Mouse (Mus musculus) heart, embryonic 16.5 days (tissue): Measurements from ENCODE around the gene Marveld2. TPM values are rescaled to one million over a fixed set of nuclear protein-coding genes. Genes with fewer than 3 reads are reported as not detected.
A peak's percentile ranks its signal among the peaks of the same experiment; 100 is the strongest.

ENCODE experiments used
- ATAC-seq: fragments of 200-750 bp; cut with Nextera tagmentation; replicated peaks from 2 replicates; pipeline ENCODE4 v1.8.0; 2017; ENCODE audit warnings: moderate number of reproducible peaks; ENCODE audit not compliant: insufficient read depth, low FRiP score; ENCODE audit errors: extremely low read depth
- H3K27ac ChIP-seq: fragments of 300-500 bp; sonication (generic); 2 replicates; pipeline ENCODE4 v1.5.1; 2014; ENCODE audit warnings: mild to moderate bottlenecking, low read length, control low read depth, moderate library complexity
- H3K27me3 ChIP-seq: fragments of 300-500 bp; sonication (generic); 2 replicates; pipeline ENCODE4 v1.6.1; 2014; ENCODE audit warnings: low read length, mixed read lengths; ENCODE audit not compliant: control insufficient read depth, insufficient read depth
- H3K36me3 ChIP-seq: fragments of 300-500 bp; sonication (generic); 2 replicates; pipeline ENCODE4 v1.6.1; 2014; ENCODE audit not compliant: control insufficient read depth, insufficient read depth
- H3K4me1 ChIP-seq: fragments of 300-500 bp; sonication (generic); 2 replicates; pipeline ENCODE4 v1.6.1; 2014; ENCODE audit warnings: low read length, mixed read lengths; ENCODE audit not compliant: control insufficient read depth, insufficient read depth
- H3K4me2 ChIP-seq: fragments of 300-500 bp; sonication (generic); 2 replicates; pipeline ENCODE4 v1.6.1; 2014; ENCODE audit warnings: low read depth, mild to moderate bottlenecking, control low read depth, low read length
- H3K4me3 ChIP-seq: fragments of 300-500 bp; sonication (generic); 2 replicates; pipeline ENCODE4 v1.5.1; 2014; ENCODE audit warnings: mild to moderate bottlenecking, control low read depth, low read length
- H3K9ac ChIP-seq: fragments of 300-500 bp; sonication (generic); 2 replicates; pipeline ENCODE4 v1.6.1; 2014; ENCODE audit warnings: low read length, control low read depth
- H3K9me3 ChIP-seq: fragments of 300-500 bp; sonication (generic); replicated peaks from 2 replicates; pipeline ENCODE4 v1.6.1; 2016; ENCODE audit warnings: low read length; ENCODE audit not compliant: control insufficient read depth
- WGBS: fragments of 180-500 bp; shearing (Covaris S2); extraction: QIAGEN DNeasy Blood & Tissue Kit; methylation state at CpG from one replicate; pipeline ENCODE4 v1.1.7; 2014; 5-methylcytosine and 5-hydroxymethylcytosine counted together
- polyA plus RNA-seq: library from polyadenylated mRNA; unstranded; fragments of >200 nt; fragmentation: Nextera tagmentation; extraction: Ambion mirVana; gene quantifications from 2 replicates; pipeline ENCODE4 v1.2.1, GENCODE M21; 2015

Marveld2 gene
- polyA plus RNA-seq, 1 experiment from 2014 or later: 1.7 TPM

- Histone ChIP-seq H3K27me3 (peaks cover 10% of the 10 kb centered on the region), H3K9ac (no peak overlapping the region), H3K36me3 (no peaks in the 10 kb centered on the region), H3K27ac (no peak overlapping the region), H3K9me3 (no peaks in the 10 kb centered on the region), H3K4me3 (no peak overlapping the region), H3K4me1 (peaks cover 7% of the 10 kb centered on the region), H3K4me2 (no peak overlapping the region)
- no peak for ATAC-seq
- WGBS: 55% methylated on average over 4 of the region's 4 CpGs
Observed at GRCm38 (mm10) chr13:100557011-100557410, 59.8 kb downstream of the Marveld2 start.

- peak overlapping the region; percentile 60 for H3K4me3 ChIP-seq
- 9% methylated on average over 12 of the region's 12 CpGs for WGBS
- H3K4me2 ChIP-seq: peak overlapping the region; percentile 100
- no peaks in the 10 kb centered on the region for H3K9me3 ChIP-seq
- no peak for ATAC-seq
- peaks cover 10% of the 10 kb centered on the region for H3K4me1 ChIP-seq
- H3K36me3 ChIP-seq: no peaks in the 10 kb centered on the region
- peak overlapping the region; percentile 38 for H3K9ac ChIP-seq
- H3K27ac ChIP-seq: no peak overlapping the region
- peaks cover 34% of the 10 kb centered on the region for H3K27me3 ChIP-seq
Observed at GRCm38 (mm10) chr13:100553042-100553437, 63.7 kb downstream of the Marveld2 start.

- H3K27ac ChIP-seq: no peak within 1 kb of the TSS
- WGBS: under 1% methylated on average over 44 of the region's 45 CpGs
- no peaks in the 10 kb centered on the region for H3K36me3 ChIP-seq
- 0 out of 2 replicates have a peak, but pooled peaks have one; percentile 32 for ATAC-seq
- no peaks in the 10 kb centered on the region for H3K9me3 ChIP-seq
- H3K4me2 ChIP-seq: peak within 1 kb of the TSS; percentile 100
- peak within 1 kb of the TSS; percentile 38 for H3K9ac ChIP-seq
- peaks cover 10% of the 10 kb centered on the region for H3K4me1 ChIP-seq
- H3K4me3 ChIP-seq: peak within 1 kb of the TSS; percentile 60
- peaks cover 34% of the 10 kb centered on the region for H3K27me3 ChIP-seq
Observed at GRCm38 (mm10) chr13:100552369-100553041, 64.3 kb downstream of the Marveld2 start, which contains the start of gene Ocln. TSS of gene Ocln (minus strand) at chr13:100552718.

- Histone ChIP-seq H3K4me3 (peak overlapping the region; percentile 60), H3K27me3 (peaks cover 34% of the 10 kb centered on the region), H3K9me3 (no peaks in the 10 kb centered on the region), H3K27ac (no peak overlapping the region), H3K4me1 (peaks cover 10% of the 10 kb centered on the region), H3K36me3 (no peaks in the 10 kb centered on the region), H3K4me2 (peak overlapping the region; percentile 100), H3K9ac (peak overlapping the region; percentile 38)
- ATAC-seq: no peak
- 0% methylated on average over 31 of the region's 35 CpGs for WGBS
Observed at GRCm38 (mm10) chr13:100552009-100552368, 64.8 kb downstream of the Marveld2 start.

GRCm38 (mm10) chr13:100551371-100552008, 65.3 kb downstream of the Marveld2 start:
- WGBS: 2% methylated on average over 41 of the region's 41 CpGs
- peak overlapping the region; percentile 100 for H3K4me2 ChIP-seq
- no peaks in the 10 kb centered on the region for H3K9me3 ChIP-seq
- H3K4me3 ChIP-seq: peak overlapping the region; percentile 60
- peaks cover 34% of the 10 kb centered on the region for H3K27me3 ChIP-seq
- H3K36me3 ChIP-seq: no peaks in the 10 kb centered on the region
- H3K27ac ChIP-seq: no peak overlapping the region
- peak overlapping the region; percentile 38 for H3K9ac ChIP-seq
- ATAC-seq: 0 out of 2 replicates have a peak, but pooled peaks have one; percentile 32
- H3K4me1 ChIP-seq: peaks cover 10% of the 10 kb centered on the region

GRCm38 (mm10) chr13:100547269-100547668, 69.5 kb downstream of the Marveld2 start:
- Histone ChIP-seq H3K9me3 (no peaks in the 10 kb centered on the region), H3K27me3 (peaks cover 27% of the 10 kb centered on the region), H3K36me3 (no peaks in the 10 kb centered on the region), H3K9ac (no peak overlapping the region), H3K4me2 (no peak overlapping the region), H3K27ac (no peak overlapping the region), H3K4me3 (no peak overlapping the region), H3K4me1 (peaks cover 3% of the 10 kb centered on the region; the same call in 1 of the 2 replicates)
- no peak for ATAC-seq
- WGBS: 79% methylated on average over 5 of the region's 5 CpGs

Other genes starting within 250 kb of the Marveld2 start
- gene Naip1, start 164.1 kb downstream of the Marveld2 start, polyA plus RNA-seq: 0.08 TPM in 1 of 2 replicates, not detected in the other
- gene Gtf2h2, start 124.4 kb downstream of the Marveld2 start, polyA plus RNA-seq: 42.0 and 44.3 TPM in 2 replicates
- gene Ocln, start 64.3 kb downstream of the Marveld2 start, polyA plus RNA-seq: 2.7 and 4.7 TPM in 2 replicates
- 228 and 262 TPM in 2 replicates for gene Ak6, start 34.0 kb upstream of the Marveld2 start, polyA plus RNA-seq
- 20.6 and 23.2 TPM in 2 replicates for gene Rad17, start 34.1 kb upstream of the Marveld2 start, polyA plus RNA-seq
- gene Taf9, start 34.6 kb upstream of the Marveld2 start, polyA plus RNA-seq: 11.7 and 13.0 TPM in 2 replicates
- gene Ccdc125, start 52.7 kb upstream of the Marveld2 start, polyA plus RNA-seq: 3.5 and 4.1 TPM in 2 replicates
- gene Cdk7, start 114.0 kb upstream of the Marveld2 start, polyA plus RNA-seq: 64.4 and 67.7 TPM in 2 replicates
- gene Mrps36, start 127.7 kb upstream of the Marveld2 start, polyA plus RNA-seq: 246 and 254 TPM in 2 replicates
- gene Cenph, start 158.9 kb upstream of the Marveld2 start, polyA plus RNA-seq: 14.6 and 16.7 TPM in 2 replicates
- gene Ccnb1, start 169.6 kb upstream of the Marveld2 start, polyA plus RNA-seq: 187 and 205 TPM in 2 replicates
- gene Slc30a5, start 216.5 kb upstream of the Marveld2 start, polyA plus RNA-seq: 34.1 and 36.3 TPM in 2 replicates